Mouse (Mus musculus) intestine, embryonic 14.5 days (tissue): Measurements from ENCODE around the gene Clcn2. TPM values are rescaled to one million over a fixed set of nuclear protein-coding genes. Genes with fewer than 3 reads are reported as not detected.
"Not testable (repeated sequence)": the region's sequence is repeated elsewhere in the genome, so short reads cannot be mapped to it uniquely, and the experiment has no call there.

Source experiments
- ATAC-seq: fragments of 200-750 bp; cut with Nextera tagmentation; replicated peaks from 2 replicates; pipeline ENCODE4 v1.8.0; 2017; ENCODE audit warnings: low read depth, moderate number of reproducible peaks, moderate TSS enrichment, moderate library complexity; ENCODE audit not compliant: low FRiP score, low TSS enrichment
- DNase-seq: peaks from one replicate; pipeline ENCODE4 v3.0.0-alpha.2; 2018; ENCODE audit warnings: low spot score
- H3K27ac ChIP-seq: fragments of 300-500 bp; sonication (generic); 2 replicates; pipeline ENCODE4 v1.5.1; 2014; ENCODE audit warnings: low read depth, mild to moderate bottlenecking, control low read depth
- H3K27me3 ChIP-seq: fragments of 300-500 bp; sonication (generic); replicated peaks from 2 replicates; pipeline ENCODE4 v1.6.1; 2014; ENCODE audit warnings: low read length, control low read depth; ENCODE audit not compliant: control insufficient read depth, insufficient read depth
- H3K36me3 ChIP-seq: fragments of 300-500 bp; sonication (generic); 2 replicates; pipeline ENCODE4 v1.6.1; 2014; ENCODE audit warnings: low read length, control low read depth; ENCODE audit not compliant: control insufficient read depth, insufficient read depth
- H3K4me1 ChIP-seq: fragments of 300-500 bp; sonication (generic); replicated peaks from 2 replicates; pipeline ENCODE4 v1.6.1; 2014; ENCODE audit warnings: low read length, control low read depth, mixed read lengths; ENCODE audit not compliant: control insufficient read depth, insufficient read depth
- H3K4me2 ChIP-seq: fragments of 300-500 bp; sonication (generic); 2 replicates; pipeline ENCODE4 v1.6.1; 2014; ENCODE audit warnings: low read length
- H3K4me3 ChIP-seq: fragments of 300-500 bp; sonication (generic); 2 replicates; pipeline ENCODE4 v1.5.1; 2014; ENCODE audit warnings: low read depth, low read length, control low read depth, mixed read lengths
- H3K9ac ChIP-seq: fragments of 300-500 bp; sonication (generic); 2 replicates; pipeline ENCODE4 v1.6.1; 2014; ENCODE audit warnings: mild to moderate bottlenecking, low read length
- H3K9me3 ChIP-seq: fragments of 300-500 bp; sonication (generic); 2 replicates; pipeline ENCODE4 v1.6.1; 2016; ENCODE audit warnings: low read length, control low read depth; ENCODE audit not compliant: control insufficient read depth
- WGBS: fragments of 180-500 bp; shearing (Covaris S2); extraction: QIAGEN DNeasy Blood & Tissue Kit; methylation state at CpG from one replicate; pipeline ENCODE4 v1.1.7; 2014; 5-methylcytosine and 5-hydroxymethylcytosine counted together
- polyA plus RNA-seq: library from polyadenylated mRNA; unstranded; fragments of >200 nt; fragmentation: Nextera tagmentation; extraction: Ambion mirVana; gene quantifications from 2 replicates; pipeline ENCODE4 v1.2.1, GENCODE M21; 2014

Clcn2 gene
- polyA plus RNA-seq, 1 experiment from 2014 or later = 15.9 TPM

DNA sequence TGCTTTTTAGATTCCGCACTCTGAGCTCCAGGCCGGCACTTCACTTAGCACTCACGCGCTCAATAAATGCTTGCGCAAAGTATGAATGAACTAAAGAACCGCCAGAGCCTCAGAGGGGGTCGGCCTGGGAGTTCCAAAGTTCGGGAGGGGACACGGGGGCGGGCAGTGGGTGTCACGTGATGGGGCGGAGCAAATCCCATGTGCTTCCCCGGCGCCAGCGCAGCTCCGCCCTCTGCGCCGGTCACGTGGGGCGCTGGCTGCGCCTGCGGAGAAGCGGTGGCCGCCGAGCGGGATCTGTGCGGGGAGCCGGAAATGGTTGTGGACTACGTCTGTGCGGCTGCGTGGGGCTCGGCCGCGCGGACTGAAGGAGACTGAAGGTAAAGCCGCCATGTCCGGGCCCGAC lies 45.0 kb downstream of the Clcn2 start:
- Histone ChIP-seq H3K4me3 (peak overlapping the region; percentile 79), H3K9me3 (no peaks in the 10 kb centered on the region), H3K4me2 (peak overlapping the region; percentile 67), H3K36me3 (peaks cover 28% of the 10 kb centered on the region), H3K27ac (peak overlapping the region; percentile 92), H3K4me1 (peaks cover 12% of the 10 kb centered on the region), H3K27me3 (no peaks in the 10 kb centered on the region), H3K9ac (peak overlapping the region; percentile 91)
- DNase-seq = peak; percentile 95
- ATAC-seq = peak; percentile 93
- under 1% methylated on average over 25 of the region's 38 CpGs for WGBS

DNA sequence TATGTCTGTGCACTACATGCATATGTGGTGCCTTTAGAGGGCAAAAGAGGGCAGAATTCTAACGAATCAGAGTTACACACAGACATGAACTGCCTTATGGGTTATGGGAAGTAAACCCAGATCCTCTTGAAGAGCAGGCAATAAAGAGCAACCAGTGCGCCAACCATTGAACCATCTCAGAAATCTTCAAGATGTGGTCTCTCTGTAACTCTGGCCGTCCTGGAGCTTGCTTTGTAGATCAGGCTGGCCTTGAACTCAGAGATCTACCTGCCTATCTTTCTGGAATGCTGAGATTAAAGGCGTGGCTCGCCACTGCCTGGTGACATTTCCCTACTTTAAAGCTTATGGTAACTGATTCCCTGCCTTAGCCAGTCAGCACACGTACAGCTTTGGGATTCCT lies 45.7 kb downstream of the Clcn2 start:
- ATAC-seq (no peak), DNase-seq (no peak)
- Histone ChIP-seq H3K4me2 (peak overlapping the region; percentile 67), H3K9ac (0 out of 2 replicates have a peak overlapping the region, but pooled peaks have one; percentile 20), H3K27ac (no peak overlapping the region; the same call in 1 of the 2 replicates), H3K4me1 (peaks cover 12% of the 10 kb centered on the region), H3K27me3 (no peaks in the 10 kb centered on the region), H3K4me3 (peak overlapping the region; percentile 79), H3K36me3 (peaks cover 22% of the 10 kb centered on the region), H3K9me3 (no peaks in the 10 kb centered on the region)
- 23% methylated on average over 6 of the region's 6 CpGs for WGBS

DNA sequence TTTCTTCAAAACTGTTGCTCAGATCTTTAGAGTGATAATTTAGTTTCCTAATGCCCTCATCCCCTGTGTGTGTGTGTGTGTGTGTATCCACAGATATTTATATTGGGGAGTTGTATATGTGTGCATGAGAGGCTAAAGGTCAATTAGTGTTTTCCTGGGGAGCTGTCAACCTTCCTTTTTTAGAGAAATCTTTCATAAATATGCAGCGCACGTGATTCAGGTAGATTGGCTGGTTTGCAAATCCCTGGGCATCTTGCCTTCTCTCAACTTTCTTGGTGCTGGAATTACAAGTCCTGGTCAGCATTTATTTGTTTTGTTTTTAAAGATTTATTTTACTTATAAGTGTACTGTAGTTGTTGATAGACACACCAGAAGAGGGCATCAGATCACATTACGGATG lies 47.3 kb downstream of the Clcn2 start:
- Histone ChIP-seq H3K4me2 (no peak overlapping the region), H3K9me3 (no peaks in the 10 kb centered on the region), H3K4me3 (no peak overlapping the region), H3K9ac (no peak overlapping the region), H3K36me3 (peaks cover 10% of the 10 kb centered on the region), H3K27me3 (no peaks in the 10 kb centered on the region), H3K4me1 (peaks cover 12% of the 10 kb centered on the region), H3K27ac (no peak overlapping the region)
- ATAC-seq = no peak
- 92% methylated on average over 3 of the region's 3 CpGs for WGBS
- no peak for DNase-seq

DNA sequence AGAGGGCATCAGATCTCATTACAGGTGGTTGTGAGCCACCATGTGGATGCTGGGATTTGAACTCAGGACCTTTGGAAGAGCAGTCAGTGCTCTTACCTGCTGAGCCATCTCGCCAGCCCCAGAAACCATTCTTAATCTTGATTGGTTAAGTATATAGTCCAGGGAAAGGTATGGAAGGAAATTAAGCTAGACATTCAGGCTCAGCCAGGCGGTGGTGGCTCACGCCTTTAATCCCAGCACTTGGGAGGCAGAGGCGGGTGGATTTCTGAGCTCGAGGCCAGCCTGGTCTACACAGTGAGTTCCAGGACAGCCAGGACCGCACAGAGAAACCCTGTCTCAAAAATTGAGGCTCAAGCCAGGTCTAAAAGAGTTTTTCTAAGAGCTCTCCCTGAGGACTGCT lies 49.5 kb downstream of the Clcn2 start, which contains the start of gene Eif4g1:
Gene Eif4g1 (plus strand): TSS at position 301 of the 400 bp plus-strand sequence.
- not testable (repeated sequence) for ATAC-seq, H3K27ac ChIP-seq
- WGBS = 96% methylated on average over 3 of the region's 6 CpGs

DNA sequence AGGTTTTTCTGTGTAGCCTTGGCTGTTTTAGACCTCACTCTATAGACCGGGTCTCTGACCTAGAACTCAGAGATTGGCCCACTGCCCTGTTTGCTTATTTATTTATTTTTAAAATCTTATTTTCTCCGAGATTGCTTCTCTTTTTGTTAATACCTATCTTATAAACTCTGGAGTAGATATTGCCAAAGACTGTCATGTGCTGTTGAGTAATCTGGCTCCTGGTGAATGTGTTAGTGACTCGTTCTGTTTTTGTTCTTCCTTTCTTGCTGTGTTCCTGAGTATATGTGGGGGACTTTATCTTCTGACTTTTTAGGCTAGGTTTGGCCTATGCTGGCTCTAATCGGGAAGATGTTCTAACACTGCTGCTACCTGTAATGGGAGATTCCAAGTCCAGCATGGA lies 59.9 kb downstream of the Clcn2 start:
- no peak overlapping the region for H3K4me3 ChIP-seq
- no peak overlapping the region for H3K9ac ChIP-seq
- H3K27me3 ChIP-seq = no peaks in the 10 kb centered on the region
- peaks cover 92% of the 10 kb centered on the region for H3K36me3 ChIP-seq
- ATAC-seq (no peak), DNase-seq (no peak)
- H3K4me2 ChIP-seq = no peak overlapping the region
- H3K27ac ChIP-seq = no peak overlapping the region
- peaks cover 4% of the 10 kb centered on the region for H3K4me1 ChIP-seq
- no peaks in the 10 kb centered on the region for H3K9me3 ChIP-seq
- 91% methylated on average over 4 of the region's 4 CpGs for whole genome bisulfite sequencing

More for the DNA sequence above, 49.5 kb downstream of the Clcn2 start, which contains the start of gene Eif4g1:
- H3K9ac ChIP-seq, H3K4me3 ChIP-seq, H3K4me2 ChIP-seq, H3K9me3 ChIP-seq, H3K27me3 ChIP-seq, H3K4me1 ChIP-seq, DNase-seq: not testable (repeated sequence)
- peaks cover 14% of the 10 kb centered on the region for H3K36me3 ChIP-seq

DNA sequence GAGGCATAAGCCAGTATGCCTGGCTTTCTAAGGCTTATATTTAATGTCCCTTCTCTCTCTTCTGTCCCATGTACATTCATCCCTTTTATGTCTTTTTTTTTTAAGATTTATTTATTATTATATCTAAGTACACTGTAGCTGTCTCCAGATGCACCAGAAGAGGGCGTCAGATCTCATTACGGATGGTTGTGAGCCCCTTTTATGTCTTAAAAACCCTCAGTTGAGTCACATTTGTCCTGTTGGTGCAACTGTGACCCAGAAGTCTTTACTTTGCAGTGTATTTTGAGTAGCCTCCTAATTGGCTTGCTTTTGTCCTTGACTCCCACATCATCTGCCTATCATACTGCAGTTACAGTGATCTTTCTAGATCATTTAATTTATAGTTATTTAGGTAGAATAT lies 64.2 kb downstream of the Clcn2 start:
- no peak overlapping the region for H3K9ac ChIP-seq
- WGBS = 57% methylated on average over 2 of the region's 2 CpGs
- ATAC-seq = no peak
- H3K27me3 ChIP-seq = no peaks in the 10 kb centered on the region
- no peak overlapping the region for H3K4me3 ChIP-seq
- DNase-seq = no peak
- no peak overlapping the region for H3K27ac ChIP-seq
- H3K9me3 ChIP-seq = no peaks in the 10 kb centered on the region
- peaks cover 9% of the 10 kb centered on the region for H3K4me1 ChIP-seq
- no peak overlapping the region for H3K4me2 ChIP-seq
- peaks cover 49% of the 10 kb centered on the region for H3K36me3 ChIP-seq

Other genes starting within 250 kb of the Clcn2 start
- 98.9 and 99.8 TPM in 2 replicates for gene Eif2b5, start 218.9 kb downstream of the Clcn2 start, polyA plus RNA-seq
- 24.6 and 26.1 TPM in 2 replicates for gene Dvl3, start 200.8 kb downstream of the Clcn2 start, polyA plus RNA-seq
- 630 and 682 TPM in 2 replicates for gene Ap2m1, start 182.3 kb downstream of the Clcn2 start, polyA plus RNA-seq
- gene Abcf3, start 169.2 kb downstream of the Clcn2 start, polyA plus RNA-seq = 47.9 and 55.5 TPM in 2 replicates
- 5.3 and 6.2 TPM in 2 replicates for gene Vwa5b2, start 128.3 kb downstream of the Clcn2 start, polyA plus RNA-seq
- gene Eef1akmt4, start 106.2 kb downstream of the Clcn2 start, polyA plus RNA-seq = 42.3 and 43.7 TPM in 2 replicates
- not detected in 2 replicates for gene Gm49333, start 106.1 kb downstream of the Clcn2 start, polyA plus RNA-seq
- gene Alg3, start 106.0 kb downstream of the Clcn2 start, polyA plus RNA-seq = 51.3 and 53.6 TPM in 2 replicates
- gene Camk2n2, start 96.5 kb downstream of the Clcn2 start, polyA plus RNA-seq = 1.6 and 1.7 TPM in 2 replicates
- gene Ece2, start 87.9 kb downstream of the Clcn2 start, polyA plus RNA-seq = 1.0 and 1.2 TPM in 2 replicates
- 291 and 321 TPM in 2 replicates for gene Psmd2, start 66.1 kb downstream of the Clcn2 start, polyA plus RNA-seq
- gene Eif4g1, start 49.4 kb downstream of the Clcn2 start, polyA plus RNA-seq = 157 and 171 TPM in 2 replicates
- 8.7 and 9.1 TPM in 2 replicates for gene Fam131a, start 24.5 kb downstream of the Clcn2 start, polyA plus RNA-seq
- 125 and 133 TPM in 2 replicates for gene Polr2h, start 81 bp downstream of the Clcn2 start, polyA plus RNA-seq
- gene Chrd, start 15.4 kb upstream of the Clcn2 start, polyA plus RNA-seq = 3.7 and 4.2 TPM in 2 replicates
- gene Thpo, start 16.8 kb upstream of the Clcn2 start, polyA plus RNA-seq = 1.2 and 1.6 TPM in 2 replicates